Mouse (Mus musculus) liver, embryonic 11.5 days (tissue): Measurements from ENCODE around the gene Rictor. TPM values are rescaled to one million over a fixed set of nuclear protein-coding genes. Genes with fewer than 3 reads are reported as not detected.
"Not testable (repeated sequence)": the region's sequence is repeated elsewhere in the genome, so short reads cannot be mapped to it uniquely, and the experiment has no call there.

ENCODE experiments used
- ATAC-seq: fragments of 200-750 bp; cut with Nextera tagmentation; replicated peaks from 2 replicates; pipeline ENCODE4 v1.8.0; 2017; ENCODE audit warnings: moderate number of reproducible peaks, mild to moderate bottlenecking, moderate TSS enrichment, moderate library complexity; ENCODE audit not compliant: low FRiP score
- DNase-seq: peaks from one replicate; pipeline ENCODE4 v3.0.0-alpha.2; 2017; ENCODE audit warnings: low spot score
- H3K27ac ChIP-seq: fragments of 300-500 bp; sonication (generic); 2 replicates; pipeline ENCODE4 v1.5.1; 2014; ENCODE audit warnings: mild to moderate bottlenecking, low read depth, low read length, control low read depth
- H3K27me3 ChIP-seq: fragments of 300-500 bp; sonication (generic); replicated peaks from 2 replicates; pipeline ENCODE4 v1.6.1; 2014; ENCODE audit warnings: low read length, mixed read lengths; ENCODE audit not compliant: control insufficient read depth, insufficient read depth
- H3K36me3 ChIP-seq: fragments of 300-500 bp; sonication (generic); 2 replicates; pipeline ENCODE4 v1.6.1; 2014; ENCODE audit warnings: mild to moderate bottlenecking, low read length, moderate library complexity, mixed read lengths; ENCODE audit not compliant: control insufficient read depth, insufficient read depth
- H3K4me1 ChIP-seq: fragments of 300-500 bp; sonication (generic); replicated peaks from 2 replicates; pipeline ENCODE4 v1.6.1; 2014; ENCODE audit warnings: low read length, mixed read lengths; ENCODE audit not compliant: control insufficient read depth, insufficient read depth
- H3K4me2 ChIP-seq: fragments of 300-500 bp; sonication (generic); 2 replicates; pipeline ENCODE4 v1.6.1; 2014; ENCODE audit warnings: mild to moderate bottlenecking, control low read depth, moderate library complexity
- H3K4me3 ChIP-seq: fragments of 300-500 bp; sonication (generic); 2 replicates; pipeline ENCODE4 v1.5.1; 2014; ENCODE audit warnings: low read depth, low read length, control low read depth
- H3K9ac ChIP-seq: fragments of 300-500 bp; sonication (generic); 2 replicates; pipeline ENCODE4 v1.6.1; 2014; ENCODE audit warnings: low read depth, low read length, control low read depth
- H3K9me3 ChIP-seq: fragments of 300-500 bp; sonication (generic); 2 replicates; pipeline ENCODE4 v1.6.1; 2016; ENCODE audit warnings: low read length, inconsistent platforms, mixed read lengths; ENCODE audit not compliant: control insufficient read depth
- WGBS: fragments of 180-500 bp; shearing (Covaris S2); extraction: QIAGEN DNeasy Blood & Tissue Kit; methylation state at CpG from one replicate; pipeline ENCODE4 v1.1.7; 2014; 5-methylcytosine and 5-hydroxymethylcytosine counted together
- polyA plus RNA-seq: library from polyadenylated mRNA; unstranded; fragments of >200 nt; fragmentation: Nextera tagmentation; extraction: Ambion mirVana; gene quantifications from 2 replicates; pipeline ENCODE4 v1.2.1, GENCODE M21; 2014

Rictor gene
- polyA plus RNA-seq, 1 experiment from 2014 or later: 31.6 TPM

DNA sequence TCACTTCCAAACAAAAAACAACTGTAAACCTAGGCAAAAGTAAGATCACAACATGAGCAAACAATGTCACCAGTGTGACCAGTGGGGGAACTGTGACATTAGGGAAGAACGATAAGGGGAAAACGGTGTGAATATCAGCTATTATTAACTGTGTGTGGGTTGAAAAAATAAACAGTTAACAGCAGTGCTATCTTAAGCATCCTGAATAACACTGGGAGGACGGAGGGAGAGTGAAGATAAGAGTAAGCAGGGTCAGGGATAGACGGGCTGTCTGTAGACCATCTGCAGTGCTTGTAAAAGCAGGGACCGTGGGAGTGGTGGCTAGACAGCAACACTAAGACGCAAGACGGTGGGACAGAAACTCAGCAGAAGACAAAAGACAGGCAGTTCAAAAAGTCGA is 35.5 kb downstream of the Rictor start:
- DNase-seq: no peak
- H3K36me3 ChIP-seq: peaks cover 7% of the 10 kb centered on the region; the same call in 1 of the 2 replicates
- H3K9me3 ChIP-seq: no peaks in the 10 kb centered on the region
- H3K27me3 ChIP-seq: no peaks in the 10 kb centered on the region
- H3K4me3 ChIP-seq: no peak overlapping the region
- no peak overlapping the region for H3K27ac ChIP-seq
- no peak overlapping the region for H3K9ac ChIP-seq
- WGBS: 26% methylated on average over 8 of the region's 8 CpGs
- H3K4me1 ChIP-seq: peaks cover 3% of the 10 kb centered on the region; the same call in 1 of the 2 replicates
- peak; percentile 78 for ATAC-seq
- H3K4me2 ChIP-seq: no peak overlapping the region

DNA sequence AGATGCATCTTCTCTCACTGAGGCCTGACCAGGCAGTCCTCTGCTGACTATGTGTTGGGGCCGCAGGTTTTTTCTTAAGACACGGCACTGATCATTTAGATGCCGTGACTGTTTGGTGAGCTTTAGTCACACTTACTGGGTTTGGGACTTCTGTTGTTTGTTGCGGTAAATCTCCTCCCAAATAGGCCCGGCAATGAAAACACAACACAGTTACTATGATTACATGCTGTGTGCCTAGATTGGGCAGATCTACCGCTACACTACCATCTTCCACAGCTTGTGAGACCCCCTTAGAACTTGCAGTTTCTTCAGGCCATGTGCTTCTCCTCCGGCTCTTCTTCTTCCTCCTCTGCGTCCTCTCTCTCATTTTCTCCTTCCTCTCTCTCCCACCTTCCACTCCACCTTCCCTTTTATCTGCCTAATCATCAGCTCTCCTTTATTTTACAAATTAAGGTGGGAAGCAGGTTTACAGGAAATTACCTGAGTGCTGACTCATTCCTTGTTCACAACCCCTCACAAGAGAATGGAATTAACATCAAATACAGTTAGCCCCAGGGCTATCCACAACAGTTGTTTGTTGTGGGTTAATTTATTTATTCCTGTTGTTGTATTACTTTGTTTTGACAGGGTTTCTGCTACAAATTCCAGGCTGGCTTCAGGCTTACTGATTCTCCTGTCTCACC is 38.3 kb downstream of the Rictor start:
- not testable (repeated sequence) for H3K27ac ChIP-seq, H3K36me3 ChIP-seq, H3K4me3 ChIP-seq, H3K4me2 ChIP-seq, ATAC-seq, H3K27me3 ChIP-seq, H3K9ac ChIP-seq, H3K9me3 ChIP-seq, H3K4me1 ChIP-seq, DNase-seq
- WGBS: 90% methylated on average over 8 of the region's 8 CpGs

DNA sequence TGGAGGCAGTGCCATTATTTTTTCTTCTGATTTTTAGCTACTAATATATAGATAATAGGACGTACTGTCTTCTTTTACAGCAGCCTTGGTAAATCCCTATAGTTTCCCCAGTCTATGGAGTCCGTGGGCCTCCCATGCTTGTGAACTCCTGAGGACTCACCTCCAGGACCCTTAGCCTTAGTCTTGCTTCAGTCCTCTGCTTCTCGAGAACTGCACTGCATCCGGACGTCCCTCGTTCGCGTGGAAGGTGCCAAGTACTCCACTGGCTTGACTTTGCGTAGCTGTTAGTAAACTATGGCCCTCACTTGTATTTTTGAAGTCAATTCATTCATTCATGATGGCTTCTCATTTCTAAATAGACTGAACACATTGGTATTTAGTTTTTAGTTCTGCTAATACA is 38.8 kb downstream of the Rictor start:
- H3K36me3 ChIP-seq: peaks cover 2% of the 10 kb centered on the region; the same call in 1 of the 2 replicates

DNA sequence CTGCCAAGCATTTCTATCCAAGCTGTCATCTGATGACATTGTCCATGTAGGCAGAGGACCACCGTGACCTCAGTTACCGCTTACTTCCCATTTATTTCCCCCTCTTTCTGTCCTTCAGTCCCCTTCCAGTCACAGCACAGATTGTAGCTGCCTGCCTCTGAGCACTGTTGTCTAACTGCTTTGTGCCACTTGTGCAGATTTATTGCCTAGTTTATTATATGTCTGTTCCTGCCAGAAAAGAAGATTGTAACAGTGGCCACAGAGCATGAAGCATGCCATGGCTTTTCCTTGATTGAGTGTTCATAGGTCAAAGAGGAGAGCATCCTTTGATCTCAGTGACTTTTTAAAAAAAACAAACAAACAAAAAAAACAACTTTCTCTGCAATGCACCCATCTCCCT is 46.2 kb downstream of the Rictor start:
- Histone ChIP-seq H3K36me3 (peaks cover 2% of the 10 kb centered on the region; the same call in 1 of the 2 replicates), H3K27me3 (no peaks in the 10 kb centered on the region), H3K9ac (no peak overlapping the region), H3K4me3 (no peak overlapping the region), H3K4me1 (no peaks in the 10 kb centered on the region), H3K27ac (no peak overlapping the region), H3K9me3 (no peaks in the 10 kb centered on the region), H3K4me2 (no peak overlapping the region)
- ATAC-seq: no peak
- no peak for DNase-seq
- WGBS: 86% methylated on average over 2 of the region's 2 CpGs

More for the DNA sequence above, 38.8 kb downstream of the Rictor start:
- DNase-seq (no peak), ATAC-seq (no peak)
- Histone ChIP-seq H3K4me1 (peaks cover 3% of the 10 kb centered on the region; the same call in 1 of the 2 replicates), H3K9ac (no peak overlapping the region), H3K4me3 (no peak overlapping the region), H3K9me3 (no peaks in the 10 kb centered on the region), H3K27me3 (no peaks in the 10 kb centered on the region), H3K4me2 (no peak overlapping the region), H3K27ac (no peak overlapping the region)
- 90% methylated on average over 9 of the region's 9 CpGs for WGBS

DNA sequence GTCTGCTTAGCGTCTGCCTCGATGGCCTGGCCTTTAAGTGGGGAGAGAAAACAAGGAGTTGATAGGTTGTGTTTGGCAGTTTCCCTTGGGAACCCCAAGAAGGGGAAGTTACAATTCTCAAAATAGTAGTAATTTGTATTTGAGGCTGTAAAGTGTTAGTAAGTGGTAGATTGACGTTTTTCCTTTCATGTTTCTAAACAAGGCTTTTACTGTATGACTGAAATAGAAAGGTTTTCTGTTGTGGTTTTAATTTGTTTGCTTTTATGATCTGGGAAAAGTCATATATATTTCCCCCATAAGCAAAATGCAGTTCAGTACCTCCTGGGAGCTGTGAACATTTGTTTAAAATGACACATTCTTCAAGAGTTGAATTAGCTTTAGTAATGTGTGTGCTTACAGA is 64.1 kb downstream of the Rictor start:
- ATAC-seq: no peak

DNA sequence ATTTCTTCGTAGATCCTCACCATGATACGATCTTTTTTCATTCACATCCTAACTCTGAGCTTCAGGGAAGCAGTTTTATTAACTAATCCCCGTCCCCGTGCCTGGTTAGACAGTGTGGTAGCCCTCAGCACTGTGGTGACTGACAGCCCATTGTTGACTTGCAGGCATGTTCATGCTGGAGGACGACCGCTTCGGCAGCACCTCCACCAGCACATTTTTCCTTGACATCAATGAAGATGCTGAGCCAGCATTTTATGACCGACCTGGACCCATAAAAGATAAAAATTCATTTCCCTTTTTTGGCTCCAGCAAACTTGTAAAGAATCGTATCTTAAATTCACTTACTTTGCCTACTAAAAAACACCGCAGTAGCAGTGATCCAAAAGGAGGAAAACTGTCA is 78.0 kb downstream of the Rictor start:
- H3K4me1 ChIP-seq: no peaks in the 10 kb centered on the region
- no peaks in the 10 kb centered on the region for H3K9me3 ChIP-seq
- H3K4me2 ChIP-seq: no peak overlapping the region
- ATAC-seq: no peak
- H3K4me3 ChIP-seq: no peak overlapping the region
- no peak overlapping the region for H3K9ac ChIP-seq
- no peaks in the 10 kb centered on the region for H3K27me3 ChIP-seq
- DNase-seq: no peak
- WGBS: 93% methylated on average over 10 of the region's 10 CpGs
- peaks cover 30% of the 10 kb centered on the region for H3K36me3 ChIP-seq
- H3K27ac ChIP-seq: no peak overlapping the region

More for the DNA sequence above, 64.1 kb downstream of the Rictor start:
- H3K27me3 ChIP-seq: no peaks in the 10 kb centered on the region
- H3K36me3 ChIP-seq: peaks cover 30% of the 10 kb centered on the region
- no peaks in the 10 kb centered on the region for H3K9me3 ChIP-seq
- H3K4me2 ChIP-seq: no peak overlapping the region
- H3K27ac ChIP-seq: no peak overlapping the region
- 88% methylated on average over 3 of the region's 3 CpGs for WGBS
- H3K4me3 ChIP-seq: no peak overlapping the region
- no peak for DNase-seq
- no peak overlapping the region for H3K9ac ChIP-seq
- H3K4me1 ChIP-seq: no peaks in the 10 kb centered on the region

DNA sequence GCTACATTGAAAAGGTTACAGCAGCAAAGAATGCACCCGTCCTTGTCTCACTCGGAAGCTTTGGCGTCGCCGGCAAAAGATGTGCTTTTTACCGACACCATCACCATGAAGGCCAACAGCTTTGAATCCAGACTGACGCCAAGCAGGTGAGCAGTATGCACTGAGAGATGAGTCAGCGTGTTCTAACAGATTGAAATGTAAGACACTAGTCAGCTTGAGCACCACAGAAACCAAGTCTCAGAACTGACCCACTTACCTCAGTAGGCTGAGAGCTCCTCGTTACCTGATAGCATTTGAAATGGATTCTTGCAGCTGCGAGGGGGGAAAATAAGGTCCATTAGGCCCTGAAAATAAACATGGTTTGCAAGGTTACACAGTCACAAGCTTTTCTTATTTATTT is 79.1 kb downstream of the Rictor start:
- DNase-seq (no peak), ATAC-seq (no peak)
- H3K9me3 ChIP-seq: no peaks in the 10 kb centered on the region
- H3K4me2 ChIP-seq: no peak overlapping the region
- no peaks in the 10 kb centered on the region for H3K4me1 ChIP-seq
- 94% methylated on average over 10 of the region's 10 CpGs for WGBS
- H3K27me3 ChIP-seq: no peaks in the 10 kb centered on the region
- no peak overlapping the region for H3K4me3 ChIP-seq
- H3K9ac ChIP-seq: no peak overlapping the region
- H3K36me3 ChIP-seq: peaks cover 39% of the 10 kb centered on the region
- H3K27ac ChIP-seq: no peak overlapping the region

DNA sequence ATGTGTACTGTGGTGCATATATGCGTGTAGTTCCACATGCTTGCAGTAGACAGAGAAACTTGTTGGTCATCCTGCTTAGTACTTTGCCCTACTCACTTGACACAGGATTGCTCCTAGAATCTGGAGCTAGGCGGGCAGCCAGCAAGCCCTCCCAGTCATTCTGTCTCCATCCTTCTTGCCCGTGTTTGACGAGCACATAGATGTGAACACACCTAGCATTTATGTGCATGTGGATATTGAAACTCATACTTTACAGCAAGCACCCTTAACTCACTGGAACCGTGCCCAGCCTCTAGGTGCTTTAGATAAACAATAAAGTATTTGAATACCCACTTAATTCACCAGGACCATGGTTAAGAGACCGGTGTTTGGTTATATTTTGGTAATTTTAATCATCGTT is 81.8 kb downstream of the Rictor start:
- no peaks in the 10 kb centered on the region for H3K9me3 ChIP-seq
- H3K4me1 ChIP-seq: no peaks in the 10 kb centered on the region
- H3K4me2 ChIP-seq: no peak overlapping the region
- no peak for ATAC-seq
- peaks cover 44% of the 10 kb centered on the region for H3K36me3 ChIP-seq
- H3K9ac ChIP-seq: no peak overlapping the region
- WGBS: 95% methylated on average over 7 of the region's 7 CpGs
- H3K4me3 ChIP-seq: no peak overlapping the region
- no peak overlapping the region for H3K27ac ChIP-seq
- DNase-seq: no peak
- no peaks in the 10 kb centered on the region for H3K27me3 ChIP-seq

DNA sequence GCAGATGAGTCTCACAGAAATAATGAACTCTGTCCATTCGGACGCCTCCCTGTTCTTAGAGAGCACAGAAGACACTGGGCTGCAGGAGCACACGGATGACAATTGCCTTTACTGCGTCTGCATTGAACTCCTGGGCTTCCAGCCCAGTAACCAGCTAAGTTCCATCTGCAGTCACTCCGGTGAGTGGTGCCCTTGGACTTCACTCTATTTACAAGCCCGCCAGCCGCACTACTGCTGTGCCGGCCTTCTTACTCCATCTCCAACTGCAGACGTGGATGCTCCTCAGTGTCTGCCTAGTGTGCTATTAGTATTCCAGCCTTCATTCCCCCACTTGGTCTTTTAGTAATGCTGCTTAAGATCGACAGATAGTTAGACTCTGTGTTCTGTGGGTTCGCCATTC is 83.5 kb downstream of the Rictor start:
- Histone ChIP-seq H3K4me3 (no peak overlapping the region), H3K36me3 (peaks cover 53% of the 10 kb centered on the region), H3K4me1 (no peaks in the 10 kb centered on the region), H3K9me3 (no peaks in the 10 kb centered on the region), H3K27me3 (no peaks in the 10 kb centered on the region), H3K27ac (no peak overlapping the region), H3K9ac (no peak overlapping the region), H3K4me2 (no peak overlapping the region)
- no peak for ATAC-seq
- no peak for DNase-seq
- 92% methylated on average over 11 of the region's 11 CpGs for WGBS
